Mouse (Mus musculus): ENCODE results near the gene Tnfsf12. TPM values are rescaled to one million over a fixed set of nuclear protein-coding genes. Genes with fewer than 3 reads are reported as not detected.

The Tnfsf12 gene
- polyA plus RNA-seq, 1 experiment from 2014 or later, result 8.8 TPM

- Histone ChIP-seq H3K27ac (ENCODE audit: low read length) (no peak overlapping the region), H3K9me3 (ENCODE audit: low read length) (no peaks in the 10 kb centered on the region), H3K4me2 (replicated peaks; ENCODE audit: low read depth, low read length) (no peak overlapping the region), H3K9ac (replicated peaks; ENCODE audit: low read length) (no peak overlapping the region), H3K4me3 (ENCODE audit: low read length) (no peak overlapping the region), H3K36me3 (ENCODE audit: insufficient read depth, low read length) (peaks cover 61% of the 10 kb centered on the region), H3K4me1 (ENCODE audit: insufficient read depth, low read length) (peaks cover 26% of the 10 kb centered on the region), H3K27me3 (ENCODE audit: insufficient read depth, low read length) (no peaks in the 10 kb centered on the region)
- WGBS, result 87% methylated on average over 3 of the region's 3 CpGs
- no peak for ATAC-seq (ENCODE audit: low FRiP score, low TSS enrichment)
Measured at GRCm38 (mm10) chr11:69666665-69667005, 29.0 kb downstream of the Tnfsf12 start.

- ATAC-seq (ENCODE audit: low FRiP score, low TSS enrichment), result no peak
- H3K4me2 ChIP-seq (replicated peaks; ENCODE audit: low read depth, low read length), result no peak within 1 kb of the TSS
- H3K27ac ChIP-seq (ENCODE audit: low read length), result 0 out of 2 replicates have a peak within 1 kb of the TSS, but pooled peaks have one; percentile 51
- no peaks in the 10 kb centered on the region for H3K9me3 ChIP-seq (ENCODE audit: low read length)
- H3K27me3 ChIP-seq (ENCODE audit: insufficient read depth, low read length), result no peaks in the 10 kb centered on the region
- no peak within 1 kb of the TSS for H3K9ac ChIP-seq (replicated peaks; ENCODE audit: low read length)
- WGBS, result 28% methylated on average over 7 of the region's 7 CpGs
- peaks cover 61% of the 10 kb centered on the region for H3K36me3 ChIP-seq (ENCODE audit: insufficient read depth, low read length)
- H3K4me3 ChIP-seq (ENCODE audit: low read length), result no peak within 1 kb of the TSS
- peaks cover 31% of the 10 kb centered on the region for H3K4me1 ChIP-seq (ENCODE audit: insufficient read depth, low read length)
Measured at GRCm38 (mm10) chr11:69665961-69666664, 29.5 kb downstream of the Tnfsf12 start, which contains the start of gene Cd68. Cd68 (minus strand) TSS chr11:69666153.

GRCm38 (mm10) chr11:69665457-69665960 lies 30.1 kb downstream of the Tnfsf12 start:
- Histone ChIP-seq H3K27me3 (ENCODE audit: insufficient read depth, low read length) (no peaks in the 10 kb centered on the region), H3K27ac (ENCODE audit: low read length) (0 out of 2 replicates have a peak overlapping the region, but pooled peaks have one; percentile 51), H3K4me1 (ENCODE audit: insufficient read depth, low read length) (peaks cover 31% of the 10 kb centered on the region), H3K4me3 (ENCODE audit: low read length) (no peak overlapping the region), H3K36me3 (ENCODE audit: insufficient read depth, low read length) (peaks cover 56% of the 10 kb centered on the region), H3K4me2 (replicated peaks; ENCODE audit: low read depth, low read length) (no peak overlapping the region), H3K9ac (replicated peaks; ENCODE audit: low read length) (no peak overlapping the region), H3K9me3 (ENCODE audit: low read length) (no peaks in the 10 kb centered on the region)
- 76% methylated on average over 9 of the region's 9 CpGs for WGBS
- ATAC-seq (ENCODE audit: low FRiP score, low TSS enrichment), result no peak

- Histone ChIP-seq H3K36me3 (ENCODE audit: insufficient read depth, low read length) (peaks cover 49% of the 10 kb centered on the region), H3K4me2 (replicated peaks; ENCODE audit: low read depth, low read length) (no peak overlapping the region), H3K4me1 (ENCODE audit: insufficient read depth, low read length) (peaks cover 25% of the 10 kb centered on the region), H3K9me3 (ENCODE audit: low read length) (no peaks in the 10 kb centered on the region), H3K27me3 (ENCODE audit: insufficient read depth, low read length) (no peaks in the 10 kb centered on the region), H3K4me3 (ENCODE audit: low read length) (no peak overlapping the region), H3K27ac (ENCODE audit: low read length) (no peak overlapping the region), H3K9ac (replicated peaks; ENCODE audit: low read length) (no peak overlapping the region)
- no peak for ATAC-seq (ENCODE audit: low FRiP score, low TSS enrichment)
- 91% methylated on average over 7 of the region's 7 CpGs for WGBS
Measured at GRCm38 (mm10) chr11:69664841-69665240, 30.8 kb downstream of the Tnfsf12 start.

GRCm38 (mm10) chr11:69663795-69664194 lies 31.9 kb downstream of the Tnfsf12 start:
- Histone ChIP-seq H3K4me3 (ENCODE audit: low read length) (no peak overlapping the region), H3K9me3 (ENCODE audit: low read length) (no peaks in the 10 kb centered on the region), H3K4me2 (replicated peaks; ENCODE audit: low read depth, low read length) (no peak overlapping the region), H3K27ac (ENCODE audit: low read length) (peak overlapping the region; percentile 93), H3K36me3 (ENCODE audit: insufficient read depth, low read length) (peaks cover 45% of the 10 kb centered on the region), H3K9ac (replicated peaks; ENCODE audit: low read length) (no peak overlapping the region), H3K27me3 (ENCODE audit: insufficient read depth, low read length) (no peaks in the 10 kb centered on the region), H3K4me1 (ENCODE audit: insufficient read depth, low read length) (peaks cover 16% of the 10 kb centered on the region)
- WGBS, result 81% methylated on average over 6 of the region's 6 CpGs
- no peak for ATAC-seq (ENCODE audit: low FRiP score, low TSS enrichment)

GRCm38 (mm10) chr11:69662967-69663671 lies 32.5 kb downstream of the Tnfsf12 start:
- H3K27ac ChIP-seq (ENCODE audit: low read length), result peak overlapping the region; percentile 93
- peak overlapping the region; percentile 74 for H3K9ac ChIP-seq (replicated peaks; ENCODE audit: low read length)
- H3K27me3 ChIP-seq (ENCODE audit: insufficient read depth, low read length), result no peaks in the 10 kb centered on the region
- peaks cover 16% of the 10 kb centered on the region for H3K4me1 ChIP-seq (ENCODE audit: insufficient read depth, low read length)
- peaks cover 44% of the 10 kb centered on the region for H3K36me3 ChIP-seq (ENCODE audit: insufficient read depth, low read length)
- peak overlapping the region; percentile 59 for H3K4me2 ChIP-seq (replicated peaks; ENCODE audit: low read depth, low read length)
- 0 out of 2 replicates have a peak, but pooled peaks have one; percentile 7 for ATAC-seq (ENCODE audit: low FRiP score, low TSS enrichment)
- WGBS, result 68% methylated on average over 13 of the region's 13 CpGs
- no peaks in the 10 kb centered on the region for H3K9me3 ChIP-seq (ENCODE audit: low read length)
- H3K4me3 ChIP-seq (ENCODE audit: low read length), result peak overlapping the region; percentile 70

- peak within 1 kb of the TSS; percentile 70 for H3K4me3 ChIP-seq (ENCODE audit: low read length)
- ATAC-seq (ENCODE audit: low FRiP score, low TSS enrichment), result peak; percentile 96
- peak within 1 kb of the TSS; percentile 93 for H3K27ac ChIP-seq (ENCODE audit: low read length)
- H3K4me2 ChIP-seq (replicated peaks; ENCODE audit: low read depth, low read length), result peak within 1 kb of the TSS; percentile 59
- WGBS, result under 1% methylated on average over 48 of the region's 48 CpGs
- no peaks in the 10 kb centered on the region for H3K9me3 ChIP-seq (ENCODE audit: low read length)
- peaks cover 16% of the 10 kb centered on the region for H3K4me1 ChIP-seq (ENCODE audit: insufficient read depth, low read length)
- H3K27me3 ChIP-seq (ENCODE audit: insufficient read depth, low read length), result no peaks in the 10 kb centered on the region
- H3K36me3 ChIP-seq (ENCODE audit: insufficient read depth, low read length), result peaks cover 44% of the 10 kb centered on the region
- H3K9ac ChIP-seq (replicated peaks; ENCODE audit: low read length), result peak within 1 kb of the TSS; percentile 74
Measured at GRCm38 (mm10) chr11:69662213-69662966, 33.3 kb downstream of the Tnfsf12 start, which contains the start of gene Mpdu1. Mpdu1 (minus strand) TSS chr11:69662642.

- 70% methylated on average over 3 of the region's 3 CpGs for WGBS
- ATAC-seq (ENCODE audit: low FRiP score, low TSS enrichment), result no peak
- no peaks in the 10 kb centered on the region for H3K27me3 ChIP-seq (ENCODE audit: insufficient read depth, low read length)
- H3K4me1 ChIP-seq (ENCODE audit: insufficient read depth, low read length), result peaks cover 16% of the 10 kb centered on the region
- H3K27ac ChIP-seq (ENCODE audit: low read length), result peak overlapping the region; percentile 93
- peak overlapping the region; percentile 59 for H3K4me2 ChIP-seq (replicated peaks; ENCODE audit: low read depth, low read length)
- H3K9me3 ChIP-seq (ENCODE audit: low read length), result no peaks in the 10 kb centered on the region
- peak overlapping the region; percentile 70 for H3K4me3 ChIP-seq (ENCODE audit: low read length)
- peak overlapping the region; percentile 74 for H3K9ac ChIP-seq (replicated peaks; ENCODE audit: low read length)
- peaks cover 46% of the 10 kb centered on the region for H3K36me3 ChIP-seq (ENCODE audit: insufficient read depth, low read length)
Measured at GRCm38 (mm10) chr11:69661221-69661881, 34.3 kb downstream of the Tnfsf12 start.

GRCm38 (mm10) chr11:69657462-69657881 lies 38.2 kb downstream of the Tnfsf12 start:
- no peaks in the 10 kb centered on the region for H3K9me3 ChIP-seq (ENCODE audit: low read length)
- H3K27ac ChIP-seq (ENCODE audit: low read length), result no peak overlapping the region
- peaks cover 43% of the 10 kb centered on the region for H3K36me3 ChIP-seq (ENCODE audit: insufficient read depth, low read length)
- ATAC-seq (ENCODE audit: low FRiP score, low TSS enrichment), result no peak
- no peak overlapping the region for H3K4me2 ChIP-seq (replicated peaks; ENCODE audit: low read depth, low read length)
- no peaks in the 10 kb centered on the region for H3K27me3 ChIP-seq (ENCODE audit: insufficient read depth, low read length)
- WGBS, result 81% methylated on average over 15 of the region's 15 CpGs
- peaks cover 24% of the 10 kb centered on the region for H3K4me1 ChIP-seq (ENCODE audit: insufficient read depth, low read length)
- no peak overlapping the region for H3K9ac ChIP-seq (replicated peaks; ENCODE audit: low read length)
- H3K4me3 ChIP-seq (ENCODE audit: low read length), result no peak overlapping the region
